In genomic region chr15:100633341-100633740, GRCm38 (mm10) we compare ENCODE assay signal across 22 mouse cellular contexts. TPM values are rescaled to one million over a fixed set of nuclear protein-coding genes. Genes with fewer than 3 reads are reported as not detected.
A peak's percentile ranks its signal among the peaks of the same experiment; 100 is the strongest.
DNase-seq lines count a peak whose midpoint lies in the region; ATAC-seq and TF ChIP-seq lines count a peak whose summit lies in the region.
"Had no signal": no experiment of that assay in that cellular context is flagged by ENCODE, and none has a peak within 500 bp of the region (broad histone marks: within the 10 kb centered on the region; RNA-seq: fewer than 3 reads in every experiment).

No protein-coding gene starts in this region.

- H3K9ac ChIP-seq in intestine, postnatal 0 days (ENCODE audit: low read depth, low read length) = no peak overlapping the region
- H3K9ac ChIP-seq in intestine, embryonic 16.5 days (ENCODE audit: low read depth, low read length) = no peak overlapping the region
- H3K9ac ChIP-seq in kidney, postnatal 0 days (ENCODE audit: low read depth, low read length) = no peak overlapping the region
- H3K9ac ChIP-seq in stomach, embryonic 15.5 days = no peak overlapping the region
- no peak overlapping the region for H3K9ac ChIP-seq in midbrain, embryonic 15.5 days
- H3K9ac ChIP-seq: embryonic facial prominence, embryonic 13.5 days; forebrain, postnatal 0 days; liver, embryonic 13.5 days; neural tube, embryonic 15.5 days had no signal

- no peak overlapping the region for H3K4me3 ChIP-seq in intestine, postnatal 0 days (ENCODE audit: low read depth, low read length)
- no peak overlapping the region for H3K4me3 ChIP-seq in intestine, embryonic 16.5 days (ENCODE audit: low read length)
- H3K4me3 ChIP-seq in lung, adult 2 months (replicated peaks; ENCODE audit: extremely low read depth, low read depth, low read length) = no peak overlapping the region
- no peak overlapping the region for H3K4me3 ChIP-seq in kidney, postnatal 0 days (replicated peaks; ENCODE audit: low read depth, low read length)
- no peak overlapping the region for H3K4me3 ChIP-seq in stomach, embryonic 15.5 days (replicated peaks)
- no peak overlapping the region for H3K4me3 ChIP-seq in midbrain, embryonic 15.5 days
- H3K4me3 ChIP-seq: embryonic facial prominence, embryonic 13.5 days; liver, embryonic 13.5 days; neural tube, embryonic 15.5 days had no signal

- H3K36me3 ChIP-seq in intestine, postnatal 0 days (ENCODE audit: control insufficient read depth, insufficient read depth) = peaks cover 6% of the 10 kb centered on the region; the same call in 1 of the 2 replicates
- no peaks in the 10 kb centered on the region for H3K36me3 ChIP-seq in intestine, embryonic 16.5 days (ENCODE audit: control insufficient read depth, insufficient read depth, low read length)
- no peaks in the 10 kb centered on the region for H3K36me3 ChIP-seq in kidney, postnatal 0 days (ENCODE audit: insufficient read depth, low read length)
- no peaks in the 10 kb centered on the region for H3K36me3 ChIP-seq in stomach, embryonic 15.5 days
- H3K36me3 ChIP-seq in midbrain, embryonic 15.5 days (replicated peaks) = no peaks in the 10 kb centered on the region
- H3K36me3 ChIP-seq: embryonic facial prominence, embryonic 13.5 days; liver, embryonic 13.5 days; neural tube, embryonic 15.5 days had no signal

- H3K27me3 ChIP-seq in intestine, postnatal 0 days (replicated peaks; ENCODE audit: control insufficient read depth, insufficient read depth, low read length) = peaks cover 6% of the 10 kb centered on the region; the same call in 1 of the 2 replicates
- peaks cover 10% of the 10 kb centered on the region; the same call in 1 of the 2 replicates for H3K27me3 ChIP-seq in intestine, embryonic 16.5 days (replicated peaks; ENCODE audit: control insufficient read depth, insufficient read depth, low read length)
- no peaks in the 10 kb centered on the region for H3K27me3 ChIP-seq in kidney, postnatal 0 days (ENCODE audit: insufficient read depth, low read length)
- H3K27me3 ChIP-seq in stomach, embryonic 15.5 days (replicated peaks) = peaks cover 29% of the 10 kb centered on the region
- H3K27me3 ChIP-seq in midbrain, embryonic 15.5 days (replicated peaks) = peaks cover 49% of the 10 kb centered on the region
- H3K27me3 ChIP-seq: Patski had no signal

- TF ChIP-seq CTCF in intestine, postnatal 0 days (IDR thresholded peaks at IDR 0.05; ENCODE audit: low read depth) = no peak
- TF ChIP-seq CTCF in lung, adult 2 months (IDR thresholded peaks at IDR 0.05; ENCODE audit: insufficient read depth, low read length) = no peak
- TF ChIP-seq CTCF in kidney, postnatal 0 days (IDR thresholded peaks at IDR 0.05; ENCODE audit: low read depth) = no peak

- no peaks in the 10 kb centered on the region for H3K4me1 ChIP-seq in intestine, postnatal 0 days (replicated peaks; ENCODE audit: control insufficient read depth, insufficient read depth, low read length)
- H3K4me1 ChIP-seq in intestine, embryonic 16.5 days (ENCODE audit: control insufficient read depth, insufficient read depth, low read length) = peaks cover 19% of the 10 kb centered on the region
- peaks cover 16% of the 10 kb centered on the region for H3K4me1 ChIP-seq in lung, adult 2 months (ENCODE audit: control insufficient read depth, insufficient read depth, low read length)
- H3K4me1 ChIP-seq in kidney, postnatal 0 days (replicated peaks; ENCODE audit: insufficient read depth, low read length) = peaks cover 16% of the 10 kb centered on the region; the same call in 1 of the 2 replicates
- H3K4me1 ChIP-seq in stomach, embryonic 15.5 days = peaks cover 20% of the 10 kb centered on the region
- peaks cover 13% of the 10 kb centered on the region for H3K4me1 ChIP-seq in midbrain, embryonic 15.5 days

- H3K27ac ChIP-seq in intestine, postnatal 0 days (ENCODE audit: low read depth, low read length) = peak overlapping the region; percentile 35; the same call in 1 of the 2 replicates
- no peak overlapping the region for H3K27ac ChIP-seq in intestine, embryonic 16.5 days (ENCODE audit: low read length)
- H3K27ac ChIP-seq in kidney, postnatal 0 days = peak overlapping the region; percentile 28
- H3K27ac ChIP-seq in stomach, embryonic 15.5 days = peak overlapping the region; percentile 41; the same call in 1 of the 2 replicates
- no peak overlapping the region for H3K27ac ChIP-seq in midbrain, embryonic 15.5 days
- H3K27ac ChIP-seq: embryonic facial prominence, embryonic 13.5 days; liver, embryonic 13.5 days; neural tube, embryonic 15.5 days had no signal

- peak; percentile 23 for DNase-seq in lung, adult 2 months
- no peak for DNase-seq in lung, postnatal 10 days
- DNase-seq in kidney, postnatal 0 days (ENCODE audit: low spot score) = peak; percentile 73
- DNase-seq in adrenal gland, postnatal 10 days = no peak
- DNase-seq: adrenal gland, postnatal 36 days; cerebellum, adult 9-10 months; forebrain, postnatal 0 days; heart, adult 11 months; left cerebral cortex, postnatal 4 days; liver, embryonic 13.5 days; lung, postnatal 4 days; retina, postnatal 1 day; thymus, postnatal 4 days had no signal

- ATAC-seq in intestine, postnatal 0 days = no peak
- no peak for ATAC-seq in intestine, embryonic 16.5 days
- peak; percentile 50 for ATAC-seq in kidney, postnatal 0 days (replicated peaks; ENCODE audit: low FRiP score, low read depth)
- no peak for ATAC-seq in stomach, embryonic 15.5 days (ENCODE audit: insufficient read depth, low FRiP score, low read depth)
- no peak for ATAC-seq in midbrain, embryonic 15.5 days (replicated peaks)
- ATAC-seq: activated CD4-positive, CD25-positive, alpha-beta regulatory T cell, adult 4 months; forebrain, postnatal 0 days; Patski had no signal

- no peak for TF ChIP-seq POLR2A in lung, adult 2 months (IDR thresholded peaks at IDR 0.05; ENCODE audit: borderline replicate concordance, extremely low read depth, low read depth, low read length)

- H3K9me3 ChIP-seq in intestine, postnatal 0 days (ENCODE audit: control insufficient read depth) = no peaks in the 10 kb centered on the region
- H3K9me3 ChIP-seq in intestine, embryonic 16.5 days (ENCODE audit: control insufficient read depth, low read length) = no peaks in the 10 kb centered on the region
- no peaks in the 10 kb centered on the region for H3K9me3 ChIP-seq in kidney, postnatal 0 days (replicated peaks; ENCODE audit: low read length)
- H3K9me3 ChIP-seq in stomach, embryonic 15.5 days = no peaks in the 10 kb centered on the region
- no peaks in the 10 kb centered on the region for H3K9me3 ChIP-seq in midbrain, embryonic 15.5 days
- H3K9me3 ChIP-seq: embryonic facial prominence, embryonic 13.5 days; liver, embryonic 13.5 days; neural tube, embryonic 15.5 days had no signal

- peak overlapping the region; percentile 24; the same call in 1 of the 2 replicates for H3K4me2 ChIP-seq in intestine, postnatal 0 days (replicated peaks; ENCODE audit: low read depth)
- no peak overlapping the region for H3K4me2 ChIP-seq in intestine, embryonic 16.5 days (ENCODE audit: low read depth, low read length)
- H3K4me2 ChIP-seq in kidney, postnatal 0 days (ENCODE audit: low read length) = peak overlapping the region; percentile 12; the same call in 1 of the 2 replicates
- no peak overlapping the region for H3K4me2 ChIP-seq in stomach, embryonic 15.5 days
- H3K4me2 ChIP-seq in midbrain, embryonic 15.5 days = no peak overlapping the region
- H3K4me2 ChIP-seq: embryonic facial prominence, embryonic 13.5 days; liver, embryonic 13.5 days; midbrain, embryonic 11.5 days; neural tube, embryonic 15.5 days had no signal

- WGBS in intestine, postnatal 0 days = 71% methylated on average over 10 of the region's 10 CpGs
- 81% methylated on average over 10 of the region's 10 CpGs for WGBS in intestine, embryonic 16.5 days
- WGBS in lung, adult 2 months = 55% methylated on average over 10 of the region's 10 CpGs
- WGBS in kidney, postnatal 0 days = 39% methylated on average over 10 of the region's 10 CpGs
- WGBS in stomach, embryonic 15.5 days = 74% methylated on average over 10 of the region's 10 CpGs
- 83% methylated on average over 10 of the region's 10 CpGs for WGBS in midbrain, embryonic 15.5 days

RNA-seq across cellular contexts. Expression of gene Smagp, which starts 3.4 kb away (rescaled TPM):
- 77.1 and 88.6 TPM in 2 replicates for polyA plus RNA-seq in intestine, postnatal 0 days (2015; fragmentation: Nextera tagmentation; extraction: Ambion mirVana)
- polyA plus RNA-seq in intestine, embryonic 16.5 days (2015; fragmentation: Nextera tagmentation; extraction: Ambion mirVana) = 47.9 and 51.3 TPM in 2 replicates
- polyA plus RNA-seq in lung, adult 2 months (2012; rRNA removed) = 102 and 115 TPM in 2 replicates
- polyA plus RNA-seq in kidney, postnatal 0 days (2015; fragmentation: Nextera tagmentation; extraction: Ambion mirVana) = 83.7 and 92.0 TPM in 2 replicates
- 37.8 and 41.9 TPM in 2 replicates for polyA plus RNA-seq in stomach, embryonic 15.5 days (2015; fragmentation: Nextera tagmentation; extraction: Ambion mirVana)
- 10 to 100 TPM; 29.6 to 41.6 TPM for total RNA-seq in adrenal gland, postnatal 10 days (2021)
- 4.0 and 4.9 TPM in 2 replicates for polyA plus RNA-seq in midbrain, embryonic 15.5 days (2015; fragmentation: Nextera tagmentation; extraction: Ambion mirVana)
- polyA plus RNA-seq: activated CD4-positive, CD25-positive, alpha-beta regulatory T cell, adult 4 months had no signal

RNA-seq across cellular contexts. Expression of gene Dazap2, which starts 18.2 kb away (rescaled TPM):
- 354 and 373 TPM in 2 replicates for polyA plus RNA-seq in intestine, postnatal 0 days (2015; fragmentation: Nextera tagmentation; extraction: Ambion mirVana)
- polyA plus RNA-seq in intestine, embryonic 16.5 days (2015; fragmentation: Nextera tagmentation; extraction: Ambion mirVana) = 301 and 320 TPM in 2 replicates
- 846 and 1,111 TPM in 2 replicates for polyA plus RNA-seq in lung, adult 2 months (2012; rRNA removed)
- 327 and 349 TPM in 2 replicates for polyA plus RNA-seq in kidney, postnatal 0 days (2015; fragmentation: Nextera tagmentation; extraction: Ambion mirVana)
- polyA plus RNA-seq in stomach, embryonic 15.5 days (2015; fragmentation: Nextera tagmentation; extraction: Ambion mirVana) = 194 and 215 TPM in 2 replicates
- total RNA-seq in adrenal gland, postnatal 10 days (2021) = 100 to 1,000 TPM; 171 to 182 TPM
- polyA plus RNA-seq in midbrain, embryonic 15.5 days (2015; fragmentation: Nextera tagmentation; extraction: Ambion mirVana) = 127 and 130 TPM in 2 replicates

RNA-seq across cellular contexts. Expression of gene Pou6f1, which starts 33.6 kb away (rescaled TPM):
- 3.0 and 4.3 TPM in 2 replicates for polyA plus RNA-seq in intestine, postnatal 0 days (2015; fragmentation: Nextera tagmentation; extraction: Ambion mirVana)
- 3.1 and 3.2 TPM in 2 replicates for polyA plus RNA-seq in intestine, embryonic 16.5 days (2015; fragmentation: Nextera tagmentation; extraction: Ambion mirVana)
- polyA plus RNA-seq in lung, adult 2 months (2012; rRNA removed) = 34.8 and 40.2 TPM in 2 replicates
- polyA plus RNA-seq in kidney, postnatal 0 days (2015; fragmentation: Nextera tagmentation; extraction: Ambion mirVana) = 9.5 and 9.7 TPM in 2 replicates
- 4.7 and 4.9 TPM in 2 replicates for polyA plus RNA-seq in stomach, embryonic 15.5 days (2015; fragmentation: Nextera tagmentation; extraction: Ambion mirVana)
- total RNA-seq in adrenal gland, postnatal 10 days (2021) = 10 to 100 TPM; 22.0 to 29.0 TPM
- polyA plus RNA-seq in midbrain, embryonic 15.5 days (2015; fragmentation: Nextera tagmentation; extraction: Ambion mirVana) = 43.0 and 43.4 TPM in 2 replicates

RNA-seq across cellular contexts. Expression of gene Bin2, which starts 36.0 kb away (rescaled TPM):
- polyA plus RNA-seq in intestine, postnatal 0 days (2015; fragmentation: Nextera tagmentation; extraction: Ambion mirVana) = 5.8 and 7.3 TPM in 2 replicates
- 8.0 and 9.2 TPM in 2 replicates for polyA plus RNA-seq in intestine, embryonic 16.5 days (2015; fragmentation: Nextera tagmentation; extraction: Ambion mirVana)
- 19.1 and 23.9 TPM in 2 replicates for polyA plus RNA-seq in lung, adult 2 months (2012; rRNA removed)
- polyA plus RNA-seq in kidney, postnatal 0 days (2015; fragmentation: Nextera tagmentation; extraction: Ambion mirVana) = 0.93 and 0.97 TPM in 2 replicates
- 7.1 TPM in 2 replicates for polyA plus RNA-seq in stomach, embryonic 15.5 days (2015; fragmentation: Nextera tagmentation; extraction: Ambion mirVana)
- total RNA-seq in adrenal gland, postnatal 10 days (2021) = 1 to 10 TPM; 5.5 to 5.8 TPM
- polyA plus RNA-seq in midbrain, embryonic 15.5 days (2015; fragmentation: Nextera tagmentation; extraction: Ambion mirVana) = 0.96 and 1.0 TPM in 2 replicates
- polyA plus RNA-seq: Patski had no signal

RNA-seq across cellular contexts. Expression of gene Cela1, which starts 54.4 kb away (rescaled TPM):
- 37.2 and 41.1 TPM in 2 replicates for polyA plus RNA-seq in intestine, postnatal 0 days (2015; fragmentation: Nextera tagmentation; extraction: Ambion mirVana)
- 180 and 240 TPM in 2 replicates for polyA plus RNA-seq in intestine, embryonic 16.5 days (2015; fragmentation: Nextera tagmentation; extraction: Ambion mirVana)
- polyA plus RNA-seq in lung, adult 2 months (2012; rRNA removed) = 4.7 and 17.3 TPM in 2 replicates
- polyA plus RNA-seq in kidney, postnatal 0 days (2015; fragmentation: Nextera tagmentation; extraction: Ambion mirVana) = 50.5 and 58.6 TPM in 2 replicates
- 273 and 329 TPM in 2 replicates for polyA plus RNA-seq in stomach, embryonic 15.5 days (2015; fragmentation: Nextera tagmentation; extraction: Ambion mirVana)
- 10 to 100 TPM; 22.1 to 23.9 TPM for total RNA-seq in adrenal gland, postnatal 10 days (2021)
- 1.0 and 1.2 TPM in 2 replicates for polyA plus RNA-seq in midbrain, embryonic 15.5 days (2015; fragmentation: Nextera tagmentation; extraction: Ambion mirVana)

Comparison
In these comparisons a context has a peak if more than half of its experiments do, and no peak if none do; other contexts are left out.
1. H3K27ac ChIP-seq: peak in intestine, postnatal 0 days (single experiment), kidney, postnatal 0 days (single experiment) and stomach, embryonic 15.5 days (single experiment); none in intestine, embryonic 16.5 days (single experiment) and midbrain, embryonic 15.5 days (single experiment).
2. H3K4me2 ChIP-seq: peak in intestine, postnatal 0 days (single experiment) and kidney, postnatal 0 days (single experiment); none in intestine, embryonic 16.5 days (single experiment), stomach, embryonic 15.5 days (single experiment) and midbrain, embryonic 15.5 days (single experiment).
3. DNase-seq: peak in lung, adult 2 months (single experiment) and kidney, postnatal 0 days (single experiment); none in lung, postnatal 10 days (single experiment) and adrenal gland, postnatal 10 days (single experiment).